25 mouse cellular contexts compared by ENCODE assay signal in genomic region chr8:13353155-13353833, GRCm38 (mm10). TPM values are rescaled to one million over a fixed set of nuclear protein-coding genes. Genes with fewer than 3 reads are reported as not detected.
DNase-seq lines count a peak whose midpoint lies in the region; ATAC-seq and TF ChIP-seq lines count a peak whose summit lies in the region.
"Had no signal": no experiment of that assay in that cellular context is flagged by ENCODE, and none has a peak within 500 bp of the region (broad histone marks: within the 10 kb centered on the region; RNA-seq: fewer than 3 reads in every experiment).

No protein-coding gene starts in this region.

- no peak for TF ChIP-seq RAD21 in MEL (IDR thresholded peaks at IDR 0.05; ENCODE audit: low read depth, low read length)

- peaks cover 74% of the 10 kb centered on the region for H3K79me2 ChIP-seq in MEL (ENCODE audit: control insufficient read depth, insufficient read depth, low read length, poor library complexity)

- TF ChIP-seq EP300 in MEL (IDR thresholded peaks at IDR 0.05; ENCODE audit: low read depth in 1 of 2, low read length in 2 of 2), result peak; percentile 86 to 87

- H3K4me3 ChIP-seq in MEL (ENCODE audit: control insufficient read depth in 1 of 2, insufficient read depth in 1 of 2, low read depth in 2 of 2, low read length in 2 of 2), result no peak overlapping the region
- H3K4me3 ChIP-seq in liver, embryonic 11.5 days (ENCODE audit: low read depth, low read length), result peak overlapping the region; percentile 3; the same call in 1 of the 2 replicates
- H3K4me3 ChIP-seq in megakaryocyte, embryonic 14.5 days (replicated peaks), result peak overlapping the region; percentile 66
- H3K4me3 ChIP-seq: midbrain, embryonic 10.5 days had no signal

- peaks cover 11 to 40% of the 10 kb centered on the region in 2 experiments for H3K4me1 ChIP-seq in MEL (ENCODE audit: control insufficient read depth in 1 of 2, insufficient read depth in 2 of 2, low read length in 2 of 2)
- H3K4me1 ChIP-seq in liver, embryonic 11.5 days (replicated peaks; ENCODE audit: control insufficient read depth, insufficient read depth, low read length), result peaks cover 56% of the 10 kb centered on the region
- peaks cover 100% of the 10 kb centered on the region for H3K4me1 ChIP-seq in megakaryocyte, embryonic 14.5 days
- H3K4me1 ChIP-seq: midbrain, embryonic 10.5 days had no signal

- ATAC-seq in liver, embryonic 11.5 days (replicated peaks; ENCODE audit: low FRiP score), result peak; percentile 83
- ATAC-seq in monocyte, adult 5-6 weeks (replicated peaks; ENCODE audit: insufficient number of reproducible peaks, low FRiP score, low TSS enrichment, poor library complexity, severe bottlenecking), result no peak
- ATAC-seq: CD4-positive, CD25-positive, alpha-beta regulatory T cell, adult 4 months; forebrain, postnatal 0 days; hindbrain, postnatal 0 days had no signal

- TF ChIP-seq CTCF in MEL (IDR thresholded peaks at IDR 0.05 in 2 of 3, conservative IDR thresholded peaks at IDR 0.05 in 1 of 3; ENCODE audit: control insufficient read depth in 1 of 3, insufficient read depth in 1 of 3, low read depth in 2 of 3, low read length in 3 of 3, poor library complexity in 1 of 3, severe bottlenecking in 1 of 3), result no peak

- DNase-seq in 416B (ENCODE audit: low read depth), result peak; percentile 61
- peak; percentile 66 for DNase-seq in MEL (ENCODE audit: low read depth, low spot score)
- no peak for DNase-seq in liver, embryonic 11.5 days (ENCODE audit: low spot score)
- DNase-seq in cerebellum, adult 11-12 months, result no peak
- no peak for DNase-seq in adrenal gland, adult 18-20 months (ENCODE audit: low spot score in 2 of 2)
- DNase-seq: cerebellum, adult 18-20 months; forebrain, postnatal 0 days; gastrocnemius, postnatal 10 days; kidney, adult 18-20 months; kidney, postnatal 25 days; lung, postnatal 10 days had no signal

- H3K9me3 ChIP-seq in MEL (replicated peaks; ENCODE audit: insufficient read depth, low read length), result no peaks in the 10 kb centered on the region
- no peaks in the 10 kb centered on the region for H3K9me3 ChIP-seq in liver, embryonic 11.5 days (ENCODE audit: control insufficient read depth, low read length)
- no peaks in the 10 kb centered on the region for H3K9me3 ChIP-seq in megakaryocyte, embryonic 14.5 days
- H3K9me3 ChIP-seq: G1E; midbrain, embryonic 10.5 days had no signal

- 52% methylated on average over 9 of the region's 9 CpGs for WGBS in liver, embryonic 11.5 days

- peaks cover 37 to 50% of the 10 kb centered on the region in 2 experiments for H3K36me3 ChIP-seq in MEL (ENCODE audit: control insufficient read depth in 1 of 2, insufficient read depth in 2 of 2, low read length in 2 of 2)
- peaks cover 81% of the 10 kb centered on the region for H3K36me3 ChIP-seq in liver, embryonic 11.5 days (ENCODE audit: control insufficient read depth, insufficient read depth, low read length)
- H3K36me3 ChIP-seq in megakaryocyte, embryonic 14.5 days (replicated peaks; ENCODE audit: low read length), result peaks cover 94% of the 10 kb centered on the region

- TF ChIP-seq POLR2A in MEL (IDR thresholded peaks at IDR 0.05; ENCODE audit: control insufficient read depth in 1 of 2, insufficient read depth in 1 of 2, low read depth in 1 of 2, low read length in 2 of 2, poor library complexity in 1 of 2), result no peak; a peak in 1 of 4 replicates

- peak overlapping the region; percentile 56 for H3K27ac ChIP-seq in MEL (ENCODE audit: control insufficient read depth, low read depth, low read length)
- peak overlapping the region; percentile 56 for H3K27ac ChIP-seq in liver, embryonic 11.5 days (ENCODE audit: low read depth, low read length)
- H3K27ac ChIP-seq: hindbrain, postnatal 0 days; midbrain, embryonic 10.5 days had no signal

- peak overlapping the region; percentile 58 for H3K4me2 ChIP-seq in liver, embryonic 11.5 days

- H3K27me3 ChIP-seq in MEL (ENCODE audit: control insufficient read depth in 1 of 2, insufficient read depth in 2 of 2, low read length in 2 of 2), result no peaks in the 10 kb centered on the region
- no peaks in the 10 kb centered on the region for H3K27me3 ChIP-seq in liver, embryonic 11.5 days (replicated peaks; ENCODE audit: control insufficient read depth, insufficient read depth, low read length)
- no peaks in the 10 kb centered on the region for H3K27me3 ChIP-seq in megakaryocyte, embryonic 14.5 days (replicated peaks)

- H3K9ac ChIP-seq in MEL (ENCODE audit: control insufficient read depth, low read depth, low read length, poor library complexity, severe bottlenecking), result no peak overlapping the region
- no peak overlapping the region; the same call in 1 of the 2 replicates for H3K9ac ChIP-seq in liver, embryonic 11.5 days (ENCODE audit: low read depth, low read length)
- H3K9ac ChIP-seq: forebrain, postnatal 0 days had no signal

TF ChIP-seq in MEL, 35 proteins besides CTCF, POLR2A, EP300 and RAD21 (continues in another document):
- TF ChIP-seq MAFK (IDR thresholded peaks at IDR 0.05; ENCODE audit: borderline replicate concordance, low read depth, low read length) (no peak), MYB (IDR thresholded peaks at IDR 0.05; ENCODE audit: low read depth, low read length) (0 out of 2 replicates have a peak, but pooled peaks have one; percentile 14), ZNF384 (IDR thresholded peaks at IDR 0.05; ENCODE audit: low read depth, low read length) (no peak), MAX (IDR thresholded peaks at IDR 0.05; ENCODE audit: low read length) (no peak), USF2 (IDR thresholded peaks at IDR 0.05; ENCODE audit: borderline replicate concordance in 1 of 2, insufficient read depth in 1 of 2, low read depth in 1 of 2, low read length in 2 of 2) (no peak), JUND (IDR thresholded peaks at IDR 0.05; ENCODE audit: low read depth, low read length) (no peak), MXI1 (IDR thresholded peaks at IDR 0.05; ENCODE audit: low read depth, low read length) (peak; percentile 79; the same call in 1 of the 2 replicates), MYC (IDR thresholded peaks at IDR 0.05; ENCODE audit: low read depth, low read length) (0 out of 2 replicates have a peak, but pooled peaks have one; percentile 51), CHD2 (IDR thresholded peaks at IDR 0.05; ENCODE audit: low read length) (no peak), ZC3H11A (IDR thresholded peaks at IDR 0.05; ENCODE audit: low read depth, low read length) (no peak), ETS1 (IDR thresholded peaks at IDR 0.05; ENCODE audit: low read depth, low read length) (peak; percentile 54), POLR2AphosphoS2 (IDR thresholded peaks at IDR 0.05; ENCODE audit: low read length) (no peak; the same call in 1 of the 2 replicates), ELF1 (IDR thresholded peaks at IDR 0.05; ENCODE audit: low read depth, low read length) (no peak), MEF2A (IDR thresholded peaks at IDR 0.05; ENCODE audit: extremely low read depth, insufficient replicate concordance, low read depth, low read length, poor library complexity, severe bottlenecking) (no peak), POLR2AphosphoS5 (IDR thresholded peaks at IDR 0.05; ENCODE audit: borderline replicate concordance, low read depth, low read length) (no peak), TCF12 (IDR thresholded peaks at IDR 0.05; ENCODE audit: low read depth, low read length) (peak; percentile 88), UBTF (IDR thresholded peaks at IDR 0.05; ENCODE audit: borderline replicate concordance, insufficient read depth, low read depth, low read length) (no peak), CHD1 (IDR thresholded peaks at IDR 0.05; ENCODE audit: low read depth, low read length) (no peak), TAL1 (IDR thresholded peaks at IDR 0.05; ENCODE audit: low read length) (peak; percentile 62), MAZ (IDR thresholded peaks at IDR 0.05; ENCODE audit: low read depth, low read length) (no peak), HCFC1 (IDR thresholded peaks at IDR 0.05; ENCODE audit: low read depth, low read length) (no peak), GATA1 (IDR thresholded peaks at IDR 0.05; ENCODE audit: low read depth, low read length) (peak; percentile 91), NELFE (IDR thresholded peaks at IDR 0.05; ENCODE audit: low read depth, low read length) (no peak), KAT2A (conservative IDR thresholded peaks at IDR 0.05; ENCODE audit: low read depth, low read length) (no peak), USF1 (IDR thresholded peaks at IDR 0.05; ENCODE audit: low read depth, low read length) (no peak), RCOR1 (IDR thresholded peaks at IDR 0.05; ENCODE audit: low read depth, low read length) (peak; percentile 64; the same call in 1 of the 2 replicates)

RNA-seq across cellular contexts. Expression of gene Tfdp1, which starts 14.7 kb away (rescaled TPM):
- total RNA-seq in MEL (2012; rRNA removed), result 214 and 256 TPM in 2 replicates
- polyA plus RNA-seq in MEL (2012; ENCODE audit: insufficient read depth in 1 of 2, insufficient read length in 2 of 2, low read depth in 1 of 2, low replicate concordance in 2 of 2, missing spikeins in 1 of 2), result 100 to 1,000 TPM; 143 to 331 TPM
- polyA plus RNA-seq in liver, embryonic 11.5 days (2014; fragmentation: Nextera tagmentation; extraction: Ambion mirVana), result 217 and 230 TPM in 2 replicates
- 2.3 and 11.5 TPM in 2 replicates for polyA plus RNA-seq in megakaryocyte, embryonic 14.5 days (2012; ENCODE audit: insufficient read depth, low replicate concordance)
- total RNA-seq in monocyte, adult 5-6 weeks (2017), result 14.2 to 20.1 TPM (median 16.1 TPM) in 3 replicates
- total RNA-seq in adrenal gland, adult 18-20 months (2021), result 10 to 100 TPM; 49.1 to 58.3 TPM

RNA-seq across cellular contexts. Expression of gene Atp4b, which starts 43.3 kb away (rescaled TPM):
- 0.08 TPM in 1 of 2 replicates, not detected in the other for total RNA-seq in MEL (2012; rRNA removed)
- under 1 TPM in 1 of 2 experiments, not detected in 1; 0.14 TPM for polyA plus RNA-seq in MEL (2012; ENCODE audit: insufficient read depth in 1 of 2, insufficient read length in 2 of 2, low read depth in 1 of 2, low replicate concordance in 2 of 2, missing spikeins in 1 of 2)
- polyA plus RNA-seq in liver, embryonic 11.5 days (2014; fragmentation: Nextera tagmentation; extraction: Ambion mirVana), result not detected in 2 replicates
- polyA plus RNA-seq in megakaryocyte, embryonic 14.5 days (2012; ENCODE audit: insufficient read depth, low replicate concordance), result not detected in 2 replicates
- not detected in 3 replicates for total RNA-seq in monocyte, adult 5-6 weeks (2017)
- total RNA-seq in adrenal gland, adult 18-20 months (2021), result 1 to 10 TPM in 1 of 2 experiments, under 1 TPM in 1; 0.60 to 5.0 TPM
- total RNA-seq: forebrain, postnatal 0 days; gastrocnemius, postnatal 10 days; heart, adult 8-10 months; heart, postnatal 25 days; hindbrain, postnatal 0 days; layer of hippocampus, postnatal 10 days; left cerebral cortex, postnatal 10 days had no signal
- polyA plus RNA-seq: CD4-positive, CD25-positive, alpha-beta regulatory T cell, adult 4 months; embryonic facial prominence, embryonic 14.5 days; forebrain, postnatal 0 days; G1E; hindbrain, postnatal 0 days; limb, embryonic 14.5 days; midbrain, embryonic 10.5 days had no signal

RNA-seq across cellular contexts. Expression of gene Grk1, which starts 51.6 kb away (rescaled TPM):
- under 0.01 TPM in 1 of 2 replicates, not detected in the other for total RNA-seq in MEL (2012; rRNA removed)
- polyA plus RNA-seq in MEL (2012; ENCODE audit: insufficient read depth in 1 of 2, insufficient read length in 2 of 2, low read depth in 1 of 2, low replicate concordance in 2 of 2, missing spikeins in 1 of 2), result under 1 TPM in 1 of 2 experiments, not detected in 1; 0.03 TPM
- polyA plus RNA-seq in liver, embryonic 11.5 days (2014; fragmentation: Nextera tagmentation; extraction: Ambion mirVana), result 0.03 and 0.07 TPM in 2 replicates
- polyA plus RNA-seq in megakaryocyte, embryonic 14.5 days (2012; ENCODE audit: insufficient read depth, low replicate concordance), result 0.11 TPM in 1 of 2 replicates, not detected in the other
- total RNA-seq in monocyte, adult 5-6 weeks (2017), result not detected in 3 replicates
- total RNA-seq in adrenal gland, adult 18-20 months (2021), result not detected
- total RNA-seq: adrenal gland, adult 2 months; heart, adult 8-10 months; hindbrain, postnatal 0 days had no signal
- polyA plus RNA-seq: adrenal gland, adult 2 months; CD4-positive, CD25-positive, alpha-beta regulatory T cell, adult 4 months; embryonic facial prominence, embryonic 14.5 days; hindbrain, postnatal 0 days; midbrain, embryonic 10.5 days; thymus, postnatal 0 days had no signal

Comparison
In these comparisons a context has a peak if more than half of its experiments do, and no peak if none do; other contexts are left out.
1. DNase-seq: peak in 416B (single experiment) and MEL (single experiment); none in liver, embryonic 11.5 days (single experiment), cerebellum, adult 11-12 months (single experiment) and adrenal gland, adult 18-20 months (0 of 2).
2. H3K4me3 ChIP-seq: peak in liver, embryonic 11.5 days (single experiment) and megakaryocyte, embryonic 14.5 days (single experiment); none in MEL (0 of 2).